Mouse (Mus musculus): ENCODE results near the gene Mmp7. TPM values are rescaled to one million over a fixed set of nuclear protein-coding genes. Genes with fewer than 3 reads are reported as not detected.

The Mmp7 gene
- polyA plus RNA-seq, 2 experiments: not detected

GRCm38 (mm10) chr9:7711196-7711595, 19.3 kb downstream of the Mmp7 start:
- H3K4me3 ChIP-seq (replicated peaks; ENCODE audit: low read length): no peak overlapping the region
- no peak overlapping the region for H3K4me2 ChIP-seq (replicated peaks; ENCODE audit: low read depth, low read length, severe bottlenecking)
- no peaks in the 10 kb centered on the region for H3K4me1 ChIP-seq (ENCODE audit: control insufficient read depth, insufficient read depth, low read length)
- WGBS: 72% methylated on average over 4 of the region's 4 CpGs
- DNase-seq (ENCODE audit: low spot score): no peak
- H3K27ac ChIP-seq (replicated peaks; ENCODE audit: low read depth, low read length): no peak overlapping the region
- no peaks in the 10 kb centered on the region for H3K27me3 ChIP-seq (ENCODE audit: control insufficient read depth, insufficient read depth, low read length)
- no peaks in the 10 kb centered on the region for H3K36me3 ChIP-seq (ENCODE audit: control insufficient read depth, insufficient read depth, low read length)
- no peak overlapping the region for H3K9ac ChIP-seq (ENCODE audit: low read depth, low read length, severe bottlenecking)
- no peaks in the 10 kb centered on the region for H3K9me3 ChIP-seq (ENCODE audit: control insufficient read depth, low read length)
- TF ChIP-seq POLR2A (IDR thresholded peaks at IDR 0.05; ENCODE audit: borderline replicate concordance, extremely low read depth, insufficient read depth, insufficient read length): no peak
- ATAC-seq (ENCODE audit: low FRiP score, low read depth): no peak

- ATAC-seq (ENCODE audit: low FRiP score, low read depth) (0 out of 2 replicates have a peak, but pooled peaks have one; percentile 44), DNase-seq (ENCODE audit: low spot score) (peak; percentile 72)
- Histone ChIP-seq H3K4me1 (ENCODE audit: control insufficient read depth, insufficient read depth, low read length) (no peaks in the 10 kb centered on the region), H3K27me3 (ENCODE audit: control insufficient read depth, insufficient read depth, low read length) (no peaks in the 10 kb centered on the region), H3K4me3 (replicated peaks; ENCODE audit: low read length) (no peak overlapping the region), H3K9me3 (ENCODE audit: control insufficient read depth, low read length) (no peaks in the 10 kb centered on the region), H3K36me3 (ENCODE audit: control insufficient read depth, insufficient read depth, low read length) (no peaks in the 10 kb centered on the region), H3K4me2 (replicated peaks; ENCODE audit: low read depth, low read length, severe bottlenecking) (no peak overlapping the region), H3K9ac (ENCODE audit: low read depth, low read length, severe bottlenecking) (no peak overlapping the region), H3K27ac (replicated peaks; ENCODE audit: low read depth, low read length) (no peak overlapping the region)
- no peak for TF ChIP-seq POLR2A (IDR thresholded peaks at IDR 0.05; ENCODE audit: borderline replicate concordance, extremely low read depth, insufficient read depth, insufficient read length)
- WGBS: 43% methylated on average over 4 of the region's 4 CpGs
These were observed 22.4 kb downstream of the Mmp7 start for GRCm38 (mm10) chr9:7714062-7714907.

- Histone ChIP-seq H3K4me3 (replicated peaks; ENCODE audit: low read length) (no peak overlapping the region), H3K36me3 (ENCODE audit: control insufficient read depth, insufficient read depth, low read length) (no peaks in the 10 kb centered on the region), H3K27me3 (ENCODE audit: control insufficient read depth, insufficient read depth, low read length) (no peaks in the 10 kb centered on the region), H3K4me1 (ENCODE audit: control insufficient read depth, insufficient read depth, low read length) (no peaks in the 10 kb centered on the region), H3K9ac (ENCODE audit: low read depth, low read length, severe bottlenecking) (no peak overlapping the region), H3K9me3 (ENCODE audit: control insufficient read depth, low read length) (no peaks in the 10 kb centered on the region), H3K4me2 (replicated peaks; ENCODE audit: low read depth, low read length, severe bottlenecking) (no peak overlapping the region), H3K27ac (replicated peaks; ENCODE audit: low read depth, low read length) (no peak overlapping the region)
- DNase-seq (ENCODE audit: low spot score): no peak
- TF ChIP-seq POLR2A (IDR thresholded peaks at IDR 0.05; ENCODE audit: borderline replicate concordance, extremely low read depth, insufficient read depth, insufficient read length): no peak
- 79% methylated on average over 2 of the region's 2 CpGs for WGBS
- no peak for ATAC-seq (ENCODE audit: low FRiP score, low read depth)
These were observed 23.0 kb downstream of the Mmp7 start for GRCm38 (mm10) chr9:7714908-7715175.

- ATAC-seq (ENCODE audit: low FRiP score, low read depth) (no peak), DNase-seq (ENCODE audit: low spot score) (no peak)
- Histone ChIP-seq H3K4me1 (ENCODE audit: control insufficient read depth, insufficient read depth, low read length) (no peaks in the 10 kb centered on the region), H3K27ac (replicated peaks; ENCODE audit: low read depth, low read length) (no peak overlapping the region), H3K27me3 (ENCODE audit: control insufficient read depth, insufficient read depth, low read length) (no peaks in the 10 kb centered on the region), H3K9ac (ENCODE audit: low read depth, low read length, severe bottlenecking) (no peak overlapping the region), H3K36me3 (ENCODE audit: control insufficient read depth, insufficient read depth, low read length) (no peaks in the 10 kb centered on the region), H3K4me2 (replicated peaks; ENCODE audit: low read depth, low read length, severe bottlenecking) (no peak overlapping the region), H3K9me3 (ENCODE audit: control insufficient read depth, low read length) (no peaks in the 10 kb centered on the region), H3K4me3 (replicated peaks; ENCODE audit: low read length) (no peak overlapping the region)
- TF ChIP-seq POLR2A (IDR thresholded peaks at IDR 0.05; ENCODE audit: borderline replicate concordance, extremely low read depth, insufficient read depth, insufficient read length): no peak
- WGBS: 75% methylated on average over 1 of the region's 1 CpGs
These were observed 29.7 kb downstream of the Mmp7 start for GRCm38 (mm10) chr9:7721543-7721942.

- DNase-seq (ENCODE audit: low spot score) (no peak), ATAC-seq (ENCODE audit: low FRiP score, low read depth) (no peak)
- no peak overlapping the region for H3K9ac ChIP-seq (ENCODE audit: low read depth, low read length, severe bottlenecking)
- no peak overlapping the region for H3K4me3 ChIP-seq (replicated peaks; ENCODE audit: low read length)
- no peaks in the 10 kb centered on the region for H3K27me3 ChIP-seq (ENCODE audit: control insufficient read depth, insufficient read depth, low read length)
- no peak for TF ChIP-seq POLR2A (IDR thresholded peaks at IDR 0.05; ENCODE audit: borderline replicate concordance, extremely low read depth, insufficient read depth, insufficient read length)
- no peak overlapping the region for H3K27ac ChIP-seq (replicated peaks; ENCODE audit: low read depth, low read length)
- no peaks in the 10 kb centered on the region for H3K9me3 ChIP-seq (ENCODE audit: control insufficient read depth, low read length)
- H3K36me3 ChIP-seq (ENCODE audit: control insufficient read depth, insufficient read depth, low read length): no peaks in the 10 kb centered on the region
- no peak overlapping the region for H3K4me2 ChIP-seq (replicated peaks; ENCODE audit: low read depth, low read length, severe bottlenecking)
- H3K4me1 ChIP-seq (ENCODE audit: control insufficient read depth, insufficient read depth, low read length): no peaks in the 10 kb centered on the region
- 85% methylated on average over 4 of the region's 4 CpGs for WGBS
These were observed 37.1 kb downstream of the Mmp7 start for GRCm38 (mm10) chr9:7728997-7729396.
